Mouse (Mus musculus): ENCODE data around the gene Amt. TPM values are rescaled to one million over a fixed set of nuclear protein-coding genes. Genes with fewer than 3 reads are reported as not detected.

Gene Amt
- polyA plus RNA-seq, 1 experiment from 2014 or later = 33.6 TPM

- Histone ChIP-seq H3K9ac (replicated peaks) (peak overlapping the region; percentile 70), H3K4me3 (replicated peaks) (peak overlapping the region; percentile 66), H3K4me2 (replicated peaks) (peak overlapping the region; percentile 66), H3K27ac (peak overlapping the region; percentile 88), H3K27me3 (no peaks in the 10 kb centered on the region), H3K9me3 (no peaks in the 10 kb centered on the region), H3K4me1 (replicated peaks) (peaks cover 14% of the 10 kb centered on the region), H3K36me3 (peaks cover 11% of the 10 kb centered on the region)
- WGBS = 69% methylated on average over 2 of the region's 2 CpGs
- ATAC-seq = no peak
These were observed 7.3 kb upstream of the Amt start for GRCm38 (mm10) chr9:108289347-108289746.

GRCm38 (mm10) chr9:108290016-108290750 is 6.5 kb upstream of the Amt start, which contains the start of gene Nicn1:
Gene Nicn1, plus strand, starts transcription at chr9:108290429.
- no peaks in the 10 kb centered on the region for H3K9me3 ChIP-seq
- peak within 1 kb of the TSS; percentile 66 for H3K4me3 ChIP-seq (replicated peaks)
- no peaks in the 10 kb centered on the region for H3K27me3 ChIP-seq
- H3K27ac ChIP-seq = peak within 1 kb of the TSS; percentile 88
- whole genome bisulfite sequencing = 1% methylated on average over 32 of the region's 32 CpGs
- H3K36me3 ChIP-seq = peaks cover 20% of the 10 kb centered on the region
- H3K4me1 ChIP-seq (replicated peaks) = peaks cover 14% of the 10 kb centered on the region
- peak within 1 kb of the TSS; percentile 66 for H3K4me2 ChIP-seq (replicated peaks)
- peak within 1 kb of the TSS; percentile 70 for H3K9ac ChIP-seq (replicated peaks)
- peak; percentile 98 for ATAC-seq

- 44% methylated on average over 6 of the region's 6 CpGs for WGBS
- peak overlapping the region; percentile 88 for H3K27ac ChIP-seq
- peaks cover 14% of the 10 kb centered on the region for H3K4me1 ChIP-seq (replicated peaks)
- H3K4me3 ChIP-seq (replicated peaks) = peak overlapping the region; percentile 66
- peak; percentile 12; the same call in 1 of the 2 replicates for ATAC-seq
- peak overlapping the region; percentile 66 for H3K4me2 ChIP-seq (replicated peaks)
- H3K36me3 ChIP-seq = peaks cover 25% of the 10 kb centered on the region
- H3K27me3 ChIP-seq = no peaks in the 10 kb centered on the region
- H3K9ac ChIP-seq (replicated peaks) = peak overlapping the region; percentile 68
- H3K9me3 ChIP-seq = no peaks in the 10 kb centered on the region
These were observed 5.9 kb upstream of the Amt start for GRCm38 (mm10) chr9:108290773-108291172.

GRCm38 (mm10) chr9:108301853-108302252 is 5.2 kb downstream of the Amt start:
- H3K4me3 ChIP-seq (replicated peaks) = no peak overlapping the region
- H3K4me1 ChIP-seq (replicated peaks) = peaks cover 19% of the 10 kb centered on the region
- no peak overlapping the region for H3K4me2 ChIP-seq (replicated peaks)
- H3K9ac ChIP-seq (replicated peaks) = no peak overlapping the region
- WGBS = 91% methylated on average over 3 of the region's 3 CpGs
- H3K9me3 ChIP-seq = no peaks in the 10 kb centered on the region
- H3K27ac ChIP-seq = no peak overlapping the region
- no peaks in the 10 kb centered on the region for H3K27me3 ChIP-seq
- H3K36me3 ChIP-seq = peaks cover 42% of the 10 kb centered on the region
- no peak for ATAC-seq

- ATAC-seq = no peak
- Histone ChIP-seq H3K27ac (no peak overlapping the region), H3K9ac (replicated peaks) (peak overlapping the region; percentile 89)
These were observed 8.1 kb downstream of the Amt start for GRCm38 (mm10) chr9:108304716-108305115.

GRCm38 (mm10) chr9:108305170-108305569 is 8.5 kb downstream of the Amt start:
- H3K9me3 ChIP-seq = no peaks in the 10 kb centered on the region
- peak overlapping the region; percentile 91 for H3K4me2 ChIP-seq (replicated peaks)
- H3K4me3 ChIP-seq (replicated peaks) = peak overlapping the region; percentile 93
- ATAC-seq = 0 out of 2 replicates have a peak, but pooled peaks have one; percentile 6
- H3K9ac ChIP-seq (replicated peaks) = peak overlapping the region; percentile 89
- WGBS = 12% methylated on average over 1 of the region's 1 CpGs
- peaks cover 41% of the 10 kb centered on the region for H3K4me1 ChIP-seq (replicated peaks)
- H3K36me3 ChIP-seq = peaks cover 36% of the 10 kb centered on the region
- peak overlapping the region; percentile 98 for H3K27ac ChIP-seq
- no peaks in the 10 kb centered on the region for H3K27me3 ChIP-seq

More at GRCm38 (mm10) chr9:108304716-108305115, 8.1 kb downstream of the Amt start:
- Histone ChIP-seq H3K36me3 (peaks cover 37% of the 10 kb centered on the region), H3K27me3 (no peaks in the 10 kb centered on the region), H3K4me2 (replicated peaks) (peak overlapping the region; percentile 91), H3K4me1 (replicated peaks) (peaks cover 36% of the 10 kb centered on the region), H3K4me3 (replicated peaks) (peak overlapping the region; percentile 93), H3K9me3 (no peaks in the 10 kb centered on the region)
- WGBS = 88% methylated on average over 4 of the region's 4 CpGs

- H3K9me3 ChIP-seq = no peaks in the 10 kb centered on the region
- no peaks in the 10 kb centered on the region for H3K27me3 ChIP-seq
- H3K36me3 ChIP-seq = peaks cover 31% of the 10 kb centered on the region
- H3K4me2 ChIP-seq (replicated peaks) = peak within 1 kb of the TSS; percentile 91
- under 1% methylated on average over 74 of the region's 81 CpGs for WGBS
- peak; percentile 97 for ATAC-seq
- H3K9ac ChIP-seq (replicated peaks) = peak within 1 kb of the TSS; percentile 92
- H3K4me1 ChIP-seq (replicated peaks) = peaks cover 41% of the 10 kb centered on the region
- H3K27ac ChIP-seq = peak within 1 kb of the TSS; percentile 98
- H3K4me3 ChIP-seq (replicated peaks) = peak within 1 kb of the TSS; percentile 93
These were observed 9.2 kb downstream of the Amt start, which contains the start of the genes Rhoa and Tcta for GRCm38 (mm10) chr9:108305629-108306520. Gene Rhoa, plus strand, starts transcription at chr9:108306129. Gene Tcta, minus strand, starts transcription at chr9:108306160.

- H3K4me1 ChIP-seq (replicated peaks) = peaks cover 47% of the 10 kb centered on the region
These were observed 9.9 kb downstream of the Amt start for GRCm38 (mm10) chr9:108306571-108306980.

GRCm38 (mm10) chr9:108307021-108307807 is 10.6 kb downstream of the Amt start:
- Histone ChIP-seq H3K27ac (peak overlapping the region; percentile 98), H3K36me3 (peaks cover 20% of the 10 kb centered on the region), H3K9ac (replicated peaks) (peak overlapping the region; percentile 92), H3K27me3 (no peaks in the 10 kb centered on the region), H3K4me1 (replicated peaks) (peaks cover 51% of the 10 kb centered on the region), H3K4me2 (replicated peaks) (peak overlapping the region; percentile 62), H3K9me3 (no peaks in the 10 kb centered on the region), H3K4me3 (replicated peaks) (peak overlapping the region; percentile 93)
- ATAC-seq = no peak
- WGBS = 24% methylated on average over 12 of the region's 12 CpGs

More at GRCm38 (mm10) chr9:108306571-108306980, 9.9 kb downstream of the Amt start:
- H3K9me3 ChIP-seq = no peaks in the 10 kb centered on the region
- WGBS = under 1% methylated on average over 48 of the region's 51 CpGs
- peak overlapping the region; percentile 93 for H3K4me3 ChIP-seq (replicated peaks)
- ATAC-seq = peak; percentile 71
- peaks cover 25% of the 10 kb centered on the region for H3K36me3 ChIP-seq
- peak overlapping the region; percentile 92 for H3K9ac ChIP-seq (replicated peaks)
- no peaks in the 10 kb centered on the region for H3K27me3 ChIP-seq
- H3K27ac ChIP-seq = peak overlapping the region; percentile 98
- peak overlapping the region; percentile 62 for H3K4me2 ChIP-seq (replicated peaks)

- no peak for ATAC-seq
- Histone ChIP-seq H3K4me3 (replicated peaks) (peak overlapping the region; percentile 93), H3K36me3 (peaks cover 11% of the 10 kb centered on the region), H3K27ac (no peak overlapping the region), H3K4me2 (replicated peaks) (peak overlapping the region; percentile 62), H3K4me1 (replicated peaks) (peaks cover 51% of the 10 kb centered on the region), H3K9ac (replicated peaks) (peak overlapping the region; percentile 57), H3K9me3 (no peaks in the 10 kb centered on the region), H3K27me3 (no peaks in the 10 kb centered on the region)
- 66% methylated on average over 2 of the region's 2 CpGs for WGBS
These were observed 11.5 kb downstream of the Amt start for GRCm38 (mm10) chr9:108308141-108308540.

- no peak overlapping the region for H3K9ac ChIP-seq (replicated peaks)
- H3K27ac ChIP-seq = no peak overlapping the region
- H3K4me1 ChIP-seq (replicated peaks) = no peaks in the 10 kb centered on the region
- H3K4me2 ChIP-seq (replicated peaks) = no peak overlapping the region
- H3K4me3 ChIP-seq (replicated peaks) = no peak overlapping the region
- ATAC-seq = no peak
- H3K27me3 ChIP-seq = no peaks in the 10 kb centered on the region
- H3K36me3 ChIP-seq = peaks cover 12% of the 10 kb centered on the region; the same call in 1 of the 2 replicates
- over 99% methylated on average over 3 of the region's 3 CpGs for WGBS
- no peaks in the 10 kb centered on the region for H3K9me3 ChIP-seq
These were observed 20.9 kb downstream of the Amt start for GRCm38 (mm10) chr9:108317572-108317971.

Measured in midbrain, embryonic 13.5 days (tissue).